Mouse (Mus musculus) urinary bladder, postnatal 10 days (tissue): ENCODE data around the gene Abr.

Experiments used
- DNase-seq: peaks from one replicate; pipeline ENCODE4 v3.0.0; 2022; ENCODE audit warnings: low spot score

The Abr gene

DNA sequence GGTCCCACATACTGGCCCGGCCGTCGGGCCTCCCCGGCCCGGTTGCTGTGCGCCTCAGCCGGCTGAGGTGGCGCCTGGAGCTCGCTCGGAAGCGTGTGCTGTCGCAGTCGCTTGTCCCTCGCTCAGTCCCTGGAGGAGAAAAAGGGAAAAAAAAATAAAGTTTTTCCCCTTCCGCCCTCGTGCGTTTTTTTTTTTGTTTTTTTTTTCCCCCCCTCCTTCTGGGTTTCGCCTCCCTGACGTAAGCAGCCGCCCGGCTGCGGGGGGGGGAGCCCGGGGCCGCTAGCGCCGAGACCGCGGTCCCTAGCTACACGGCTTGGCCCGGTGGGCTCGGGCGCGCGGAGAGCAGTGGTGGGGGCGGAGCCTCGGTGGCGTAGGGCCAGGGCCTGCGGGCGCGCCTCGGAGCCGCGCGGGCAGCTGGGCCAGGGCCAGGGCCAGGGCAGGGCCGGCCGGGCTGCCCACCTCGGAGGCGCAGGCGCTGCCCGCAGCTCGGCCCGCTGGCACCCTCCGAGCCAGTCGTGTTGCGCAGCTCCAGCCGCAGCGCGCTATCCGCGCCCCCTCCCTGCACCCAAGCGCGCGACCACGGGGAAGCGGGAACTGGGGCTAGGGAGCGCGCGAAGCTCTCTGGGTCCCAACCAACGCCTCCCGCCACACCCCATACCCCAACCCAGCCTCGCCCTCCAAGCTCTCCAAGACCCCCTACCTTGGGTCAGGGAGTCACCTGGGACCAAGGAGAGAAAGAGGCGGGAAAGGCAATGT is 1.3 kb upstream of the Abr start:
- no peak for DNase-seq

DNA sequence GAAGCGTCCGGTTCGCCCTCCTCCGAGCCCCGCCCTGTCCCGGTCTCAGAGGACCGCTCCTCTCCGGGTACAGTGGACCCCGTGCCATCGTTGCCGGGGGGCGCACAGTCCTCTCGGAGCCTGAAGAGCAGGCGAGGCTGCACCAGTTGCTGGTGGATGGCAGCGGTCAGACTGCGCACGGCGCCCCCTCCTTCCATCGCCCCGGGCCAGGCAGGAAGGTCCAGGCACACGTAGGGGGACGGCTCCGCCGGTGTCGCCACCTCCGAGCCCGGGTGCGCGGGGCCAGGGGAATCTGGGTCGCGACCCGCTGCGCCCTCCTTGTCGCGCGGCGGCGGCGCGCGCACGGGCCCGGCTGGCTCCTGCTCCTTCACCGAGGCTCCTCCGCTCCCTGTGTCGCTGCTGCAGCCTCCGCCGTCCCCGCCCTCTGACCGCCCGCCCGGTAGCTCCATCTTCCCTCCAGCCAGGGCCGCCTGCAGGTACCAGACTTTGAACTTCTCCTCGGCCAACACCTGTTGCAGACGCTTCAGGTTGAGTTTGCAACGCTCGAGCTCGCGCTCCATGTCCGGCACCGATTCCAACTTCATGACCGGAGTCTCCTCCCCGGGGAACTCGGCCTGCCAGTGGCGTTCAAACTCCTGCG is 572 bp upstream of the Abr start:
- DNase-seq: no peak

DNA sequence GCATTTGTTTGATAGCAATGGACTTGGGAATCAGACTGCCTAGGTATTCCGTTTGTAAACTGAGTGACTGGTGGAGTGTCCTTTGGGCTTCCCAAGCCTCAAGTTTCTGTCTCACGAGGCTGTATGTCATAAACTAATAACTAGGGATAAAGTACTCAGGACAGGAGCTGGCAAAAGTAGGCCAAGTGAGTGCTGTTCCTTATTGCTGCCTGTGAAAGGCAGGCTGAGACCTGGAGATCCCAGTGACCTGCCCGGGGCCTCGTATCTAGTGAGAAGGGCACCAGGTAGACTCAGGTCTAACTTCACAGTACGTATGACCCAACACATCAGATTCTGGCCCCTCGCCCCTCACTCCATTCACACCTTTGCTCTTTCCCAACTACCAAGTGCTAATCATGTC is 4.0 kb downstream of the Abr start:
- no peak for DNase-seq

DNA sequence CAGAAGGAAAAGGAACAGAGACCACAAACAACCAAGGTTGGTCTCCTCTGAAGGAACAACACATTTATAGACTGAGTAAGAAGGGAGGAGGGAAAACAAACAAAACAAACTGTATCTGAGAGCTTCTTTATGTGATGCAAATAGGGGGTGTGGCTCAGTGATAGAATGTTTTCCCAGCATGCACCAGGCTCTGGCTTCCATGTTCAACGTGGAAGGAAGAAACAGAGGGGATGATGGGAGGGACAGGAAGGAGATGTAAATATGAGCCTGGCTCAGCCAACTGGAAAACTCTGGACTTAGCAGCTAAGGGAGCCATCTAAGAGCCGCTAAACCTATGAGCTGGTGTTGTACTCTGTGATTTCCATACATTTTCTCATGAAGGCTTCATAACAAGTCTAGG is 7.9 kb downstream of the Abr start:
- no peak for DNase-seq

DNA sequence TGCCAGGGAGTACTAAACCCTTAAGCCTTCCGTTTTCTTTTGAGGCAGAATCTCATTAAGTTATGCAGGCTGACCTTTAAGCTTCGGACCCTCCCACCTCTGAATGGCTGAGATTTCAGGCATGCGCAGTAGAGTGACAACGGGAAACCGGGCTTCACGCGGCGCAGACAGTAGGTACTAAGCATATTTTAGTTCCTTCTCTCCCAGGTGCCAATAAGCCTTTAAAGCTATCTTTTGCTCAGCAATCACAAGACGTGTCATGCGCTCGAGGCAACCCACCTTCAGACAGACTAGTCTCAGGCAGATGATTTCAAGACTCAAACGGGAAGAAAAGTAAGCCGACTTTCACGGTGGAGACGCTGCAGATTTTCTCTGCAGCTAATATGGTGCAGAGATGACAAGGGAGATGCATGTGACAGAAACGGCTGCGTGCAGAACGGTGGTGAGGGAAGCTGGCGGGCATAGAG is 9.4 kb downstream of the Abr start:
- DNase-seq: no peak

DNA sequence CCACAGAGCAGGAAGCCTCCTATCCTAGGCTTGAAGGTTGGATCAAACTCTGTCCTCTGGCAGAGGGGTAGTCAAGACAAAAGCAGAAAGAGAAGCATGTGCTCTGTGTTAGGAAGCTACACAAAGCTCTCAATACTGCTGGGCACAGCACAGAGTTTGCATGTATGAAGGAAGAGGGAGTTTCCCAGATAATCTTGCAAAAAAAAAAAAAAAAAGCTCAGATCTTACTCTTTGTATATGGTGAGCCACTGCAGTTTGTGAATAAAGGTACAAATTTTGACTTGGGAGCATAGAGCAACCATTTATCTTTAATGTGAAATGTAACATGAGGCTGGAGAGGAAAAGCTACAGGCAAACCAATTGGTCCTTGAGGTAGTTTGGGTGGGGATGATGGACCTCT is 11.2 kb downstream of the Abr start:
- no peak for DNase-seq

DNA sequence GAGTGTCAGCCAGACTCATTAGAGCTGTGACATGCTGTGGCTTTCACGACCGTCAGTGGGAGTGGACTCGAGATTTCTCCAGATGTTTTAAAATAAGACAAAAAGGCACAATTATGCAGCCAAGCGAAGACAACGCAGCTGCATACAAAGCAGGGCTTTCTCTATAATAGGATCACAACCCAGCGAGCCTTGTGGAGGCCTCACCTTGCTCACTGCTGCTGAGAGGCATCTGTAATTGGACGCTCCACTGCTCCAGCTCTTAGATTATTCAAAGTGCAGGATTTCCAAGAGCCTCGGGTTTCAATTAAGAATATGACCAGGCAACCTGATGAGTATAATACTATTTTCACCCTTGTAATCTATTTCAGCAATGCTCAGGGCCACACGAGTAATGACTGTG is 15.6 kb downstream of the Abr start:
- no peak for DNase-seq

DNA sequence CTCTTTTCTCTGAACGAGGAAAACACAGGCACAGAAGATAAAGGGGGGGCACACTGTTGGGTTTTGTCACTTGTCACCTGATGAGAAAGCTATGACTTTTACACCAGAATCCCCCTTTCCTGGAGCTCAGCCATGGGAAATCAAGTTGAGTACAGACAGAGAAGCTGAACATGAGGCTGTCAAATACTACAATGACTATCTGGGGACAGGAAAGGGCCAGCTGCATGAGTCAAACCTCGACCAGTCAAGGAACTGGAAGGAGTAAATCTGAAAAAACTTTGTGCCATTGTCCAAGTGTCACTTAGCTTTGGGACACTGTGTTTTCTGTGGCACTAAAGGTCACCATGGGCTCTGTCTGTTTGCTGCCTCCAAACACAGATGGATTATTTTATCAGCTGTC is 22.9 kb downstream of the Abr start:
- DNase-seq: no peak

DNA sequence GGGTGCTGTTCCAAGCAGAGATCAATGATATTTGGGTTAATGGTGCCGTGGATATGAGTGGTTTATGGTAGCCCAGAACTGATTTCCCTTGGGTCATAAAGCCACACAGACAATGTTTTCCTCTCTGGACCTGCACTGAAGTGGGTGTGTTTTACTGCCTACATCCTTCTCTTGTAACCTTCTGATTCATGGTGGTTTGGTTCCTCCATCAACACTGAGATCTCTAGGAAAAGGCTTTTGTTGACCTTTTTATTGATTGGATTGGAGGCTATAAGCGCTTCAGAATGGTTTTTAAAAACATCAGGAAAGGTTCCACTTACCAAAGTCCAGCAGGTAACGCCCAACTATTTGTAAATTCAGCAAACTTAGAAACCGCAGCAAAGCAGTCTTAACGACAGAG is 23.4 kb downstream of the Abr start:
- no peak for DNase-seq

DNA sequence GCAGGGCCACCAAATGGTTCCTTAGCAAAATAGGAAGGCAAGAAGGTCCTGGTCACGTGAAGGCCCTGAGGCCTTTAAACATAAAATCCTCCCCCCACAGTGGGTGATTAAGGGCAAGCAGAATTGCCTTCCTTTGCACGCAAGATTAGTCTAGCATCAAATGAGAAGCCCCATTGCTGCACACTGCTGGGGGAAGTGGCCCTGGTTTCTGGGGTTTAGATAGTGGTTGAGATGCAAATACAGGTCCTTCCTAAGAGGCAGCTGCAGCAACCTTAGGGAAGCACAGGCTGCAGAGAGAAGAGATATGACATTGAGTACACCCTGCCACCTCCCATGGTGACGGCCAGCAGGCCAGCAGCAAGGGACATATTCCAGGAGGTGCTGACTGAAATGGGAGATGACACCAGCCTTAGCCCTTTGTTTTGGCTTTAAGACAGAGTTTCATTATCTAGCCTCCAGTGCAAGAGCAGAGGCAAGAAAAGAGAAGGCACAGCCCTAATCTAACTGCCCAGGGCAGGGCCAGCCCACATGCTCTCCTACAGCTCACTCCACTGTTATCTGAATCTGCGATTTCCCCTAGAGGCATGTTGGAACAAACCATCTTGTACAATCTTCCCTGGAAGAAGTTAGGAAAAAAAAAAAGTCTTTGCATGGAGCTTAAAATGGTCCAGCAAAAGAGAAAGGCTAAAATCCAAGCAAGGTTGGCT is 28.3 kb downstream of the Abr start:
- no peak for DNase-seq

DNA sequence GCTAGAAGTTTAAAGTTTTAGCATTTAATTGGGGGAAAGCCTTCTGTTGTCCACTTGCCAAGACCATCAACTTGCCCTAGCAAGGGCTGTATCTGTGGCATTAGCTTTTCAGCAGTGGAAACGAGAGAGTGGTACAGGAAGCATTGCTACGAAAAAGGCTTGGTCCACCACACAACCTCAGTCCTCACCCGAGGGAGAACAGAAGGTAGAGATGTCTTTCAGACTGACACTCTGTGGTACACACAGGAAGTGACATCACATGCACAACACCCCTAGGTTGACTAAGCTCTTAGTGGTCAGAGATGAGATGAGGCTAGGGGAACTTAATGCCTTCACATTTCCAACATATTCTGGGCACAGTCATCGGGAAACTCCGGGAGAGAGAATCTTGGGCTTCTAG is 32.4 kb downstream of the Abr start:
- DNase-seq: no peak

DNA sequence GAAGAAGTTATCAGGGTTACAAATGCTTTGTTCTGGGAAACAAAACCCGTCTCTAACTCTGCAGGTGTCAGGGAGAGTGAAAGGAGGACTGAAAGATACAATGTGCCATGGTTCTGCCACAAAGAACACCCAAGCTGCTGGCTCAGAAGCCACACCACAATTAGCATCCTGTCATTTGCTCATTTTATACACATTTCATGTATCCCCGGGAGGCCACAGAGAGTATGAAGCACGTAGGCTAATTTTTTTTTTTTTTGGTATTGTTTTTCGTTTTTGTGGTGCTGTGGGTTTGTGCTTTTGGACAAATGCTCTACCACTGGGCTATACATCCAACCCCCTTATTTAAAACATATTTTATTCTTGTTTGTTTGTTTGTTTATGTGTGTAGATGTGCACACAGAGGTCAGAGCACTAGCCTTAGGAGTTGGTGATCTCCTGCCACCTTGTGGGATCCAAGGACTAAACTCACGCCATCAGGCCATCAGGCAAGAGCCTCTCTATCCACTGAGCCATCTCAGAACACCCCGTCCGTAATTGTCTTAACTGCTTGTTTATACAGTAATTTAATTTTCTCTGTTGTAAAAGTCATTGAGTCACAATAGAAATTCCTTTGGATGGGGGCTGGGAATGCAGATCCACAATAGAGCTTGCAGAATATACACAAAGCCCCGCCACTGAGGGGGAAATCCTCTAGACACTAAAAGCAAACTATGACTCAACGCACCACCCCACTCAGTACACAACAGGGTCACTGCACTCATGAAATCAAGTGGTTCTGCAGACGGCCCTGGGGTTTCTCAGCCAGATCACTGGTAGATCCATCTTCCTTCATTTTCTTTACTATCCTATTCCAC is 33.3 kb downstream of the Abr start:
- no peak for DNase-seq

DNA sequence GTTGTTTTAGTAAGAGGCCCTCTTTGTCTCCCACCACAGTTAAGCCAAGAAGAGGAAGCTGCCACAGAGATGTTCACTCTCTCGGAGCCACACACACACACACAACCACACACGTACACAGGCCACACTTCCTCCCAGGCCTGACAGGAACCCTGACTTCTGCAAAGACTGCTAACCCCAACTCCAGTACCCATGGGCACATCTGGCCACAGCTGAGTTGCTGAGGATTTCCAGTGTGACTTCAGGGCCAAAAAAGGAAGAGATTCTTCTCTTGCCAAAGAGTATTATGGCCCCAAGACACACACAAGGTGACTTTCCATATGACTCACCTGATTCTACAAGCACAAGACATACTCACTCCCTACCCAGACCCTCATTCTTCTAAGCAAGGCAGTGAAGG is 34.1 kb downstream of the Abr start:
- no peak for DNase-seq

DNA sequence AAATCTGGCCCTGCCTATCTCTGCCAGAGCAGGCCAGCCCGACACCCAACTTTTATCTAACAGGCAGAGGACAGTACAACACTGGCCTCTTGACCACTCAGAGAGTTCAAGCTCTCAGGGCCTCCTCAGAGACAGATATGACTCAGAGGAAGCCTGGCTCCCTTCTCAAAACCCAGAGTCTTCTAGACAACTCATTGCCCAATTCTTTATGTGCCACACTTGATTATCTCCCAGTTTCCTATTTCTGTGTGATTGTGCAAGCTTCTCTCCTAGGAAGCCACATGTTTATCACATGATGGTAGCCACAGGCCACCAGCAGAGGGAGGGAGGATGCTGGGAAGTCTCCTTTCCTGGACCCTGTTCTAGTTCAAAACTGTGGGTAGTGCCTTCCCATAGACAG is 34.8 kb downstream of the Abr start:
- DNase-seq: no peak

DNA sequence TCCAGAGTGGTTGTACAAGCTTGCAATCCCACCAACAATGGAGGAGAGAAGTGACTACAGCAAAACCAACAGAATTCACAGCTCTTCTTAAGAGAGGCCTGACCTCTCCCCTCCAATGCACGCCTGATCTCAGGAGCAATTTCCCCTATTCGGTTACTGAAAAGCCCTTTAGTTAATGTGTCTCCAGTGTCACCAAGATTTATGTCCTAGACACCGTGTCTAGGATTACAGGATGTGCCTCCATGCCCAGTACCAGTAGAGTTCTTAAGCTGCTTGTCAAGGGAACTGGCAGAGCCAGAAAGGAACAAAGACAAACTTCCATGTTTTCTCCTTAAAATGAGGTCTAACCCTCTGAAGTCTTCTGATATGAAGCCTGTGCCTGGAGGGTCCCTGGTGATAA is 36.0 kb downstream of the Abr start:
- DNase-seq: no peak

DNA sequence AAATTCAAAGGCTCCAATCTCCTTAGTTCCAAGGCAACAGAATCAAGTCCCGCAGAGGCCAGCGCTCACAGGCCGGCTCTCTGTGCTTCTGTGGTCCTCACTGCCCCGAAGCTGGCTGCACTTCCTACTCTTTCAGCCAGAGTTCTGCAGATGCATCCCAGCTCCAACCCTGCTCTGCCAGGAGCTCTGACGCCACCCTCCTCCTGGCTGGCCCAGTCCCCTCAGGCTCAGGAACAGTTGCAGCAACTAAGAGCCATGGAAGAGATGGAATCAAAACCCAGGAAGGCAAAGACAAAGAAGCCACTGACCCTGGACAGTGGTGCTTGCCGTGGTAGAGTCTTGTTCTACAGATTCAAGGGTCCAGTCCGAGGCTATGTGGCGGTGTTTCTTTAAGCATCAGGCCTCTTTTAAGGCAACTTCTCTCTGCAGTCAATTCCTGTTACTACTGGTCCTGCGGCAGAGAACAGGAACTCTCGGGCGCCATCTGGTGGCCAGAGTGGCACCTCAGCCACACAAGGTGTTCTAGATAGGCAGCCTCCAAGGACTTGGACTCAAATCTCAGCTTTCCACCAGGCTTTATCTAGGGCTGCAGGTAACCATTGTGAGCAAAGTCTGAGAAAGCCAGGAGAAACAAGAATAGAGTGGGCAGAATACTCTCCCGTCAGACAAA is 44.4 kb downstream of the Abr start:
- DNase-seq: peak; percentile 72

DNA sequence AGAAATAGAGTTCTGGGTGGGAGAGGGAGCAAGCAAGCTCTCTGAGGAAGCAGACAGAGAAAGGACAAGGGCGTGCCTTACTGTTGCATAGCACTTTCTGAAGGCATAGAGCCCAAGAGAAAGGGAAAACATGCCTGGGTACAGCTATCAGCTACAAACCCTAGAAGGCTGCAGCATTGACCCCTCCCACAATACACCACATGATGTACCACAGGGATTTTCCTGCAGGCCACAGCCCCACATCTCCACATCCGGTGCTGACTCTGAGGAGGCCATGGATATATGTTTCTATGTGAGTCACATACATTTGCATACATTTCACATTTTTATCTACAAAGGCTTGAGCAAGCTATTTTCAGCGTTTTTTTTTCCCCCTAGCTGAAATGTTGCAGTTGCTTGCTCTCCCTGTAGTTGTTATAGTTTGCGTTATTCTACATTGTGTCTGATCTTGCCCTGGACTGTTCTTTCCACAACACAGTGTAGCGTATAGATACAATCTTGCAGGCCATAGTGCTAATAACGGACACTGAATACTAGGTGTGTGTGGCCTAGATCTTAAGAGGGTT is 49.2 kb downstream of the Abr start:
- no peak for DNase-seq

DNA sequence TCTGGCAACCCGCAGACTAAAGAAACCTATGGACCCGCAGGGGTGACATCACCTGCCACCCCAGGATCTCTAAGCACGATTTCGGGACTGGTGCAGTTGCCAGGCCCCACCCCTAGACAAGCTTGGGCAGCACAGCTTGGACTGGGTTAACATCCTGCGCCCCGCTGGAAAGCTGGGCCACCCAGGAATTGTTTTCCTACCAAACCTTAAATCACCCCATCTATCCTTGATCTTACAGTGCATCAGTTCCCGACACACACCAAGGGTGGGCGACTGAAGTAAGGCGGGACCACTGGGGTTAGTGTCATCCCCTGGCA is 50.5 kb downstream of the Abr start:
- DNase-seq: no peak

DNA sequence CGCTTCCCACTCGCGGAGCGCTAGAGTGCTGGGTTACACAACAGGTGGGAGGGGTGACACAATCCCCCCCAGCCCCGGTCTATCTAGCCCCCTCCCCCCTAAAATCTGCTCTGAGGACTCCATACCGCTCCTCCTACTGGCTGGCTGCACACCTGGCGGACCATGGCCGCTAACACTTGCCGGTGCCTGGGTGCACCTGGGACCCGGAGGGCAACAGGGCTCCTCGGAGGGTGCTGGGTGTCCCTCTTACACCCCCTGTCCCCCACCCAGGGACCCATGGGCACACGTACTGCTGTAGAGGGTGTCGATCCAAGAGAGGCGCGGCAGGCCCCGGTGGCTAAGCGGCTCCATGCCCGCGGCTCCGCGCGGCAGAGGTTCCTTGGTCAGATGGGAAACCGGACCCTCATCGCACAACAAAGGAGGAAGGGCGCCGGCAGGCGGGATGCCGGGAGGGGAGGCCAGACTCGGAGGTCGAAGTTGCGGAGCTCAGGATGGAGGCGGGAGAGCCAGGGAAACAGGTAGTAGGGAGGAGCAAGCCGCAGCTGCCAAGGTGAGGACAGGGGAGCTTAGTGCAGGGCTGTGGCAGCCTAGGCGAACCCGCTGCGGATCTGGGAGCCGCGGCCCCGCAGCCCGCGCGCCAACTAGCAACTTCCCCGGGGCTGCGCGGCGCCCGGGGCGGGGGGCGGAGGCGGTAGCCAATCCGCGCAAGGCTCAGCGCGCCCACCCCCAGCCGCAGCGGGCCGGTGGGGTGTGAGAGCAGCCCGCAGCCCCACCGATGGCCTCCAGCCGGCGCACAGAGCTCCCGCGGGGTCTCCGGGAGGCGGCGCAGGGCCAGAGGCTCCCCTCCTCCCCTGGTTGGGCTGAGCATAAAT is 51.1 kb downstream of the Abr start:
- no peak for DNase-seq

DNA sequence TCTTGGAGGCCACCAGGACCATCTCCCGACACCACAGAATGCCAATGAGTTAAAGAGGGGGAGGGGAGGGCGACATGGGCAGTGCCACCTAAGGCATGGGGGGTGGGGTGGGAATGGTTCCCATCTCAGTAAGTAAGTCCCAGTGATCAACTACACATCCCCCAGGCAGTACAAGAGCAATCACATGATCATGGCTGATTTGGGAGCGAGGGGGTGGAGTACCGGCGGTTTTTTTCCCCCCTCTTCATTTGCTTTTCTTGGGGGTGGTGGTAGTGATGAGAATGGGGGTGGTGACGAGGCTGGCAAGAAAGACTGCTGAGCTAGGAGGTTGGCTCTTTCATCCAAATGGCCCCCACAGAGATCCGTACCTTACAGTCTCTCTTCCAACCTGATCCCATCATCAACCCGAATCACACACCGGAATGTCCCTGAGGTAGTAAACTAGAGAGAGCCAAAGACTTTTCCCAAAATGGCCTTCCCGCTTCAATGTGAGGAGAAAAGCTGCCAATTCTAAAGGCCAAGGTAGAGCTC is 51.8 kb downstream of the Abr start:
- DNase-seq: no peak
